Mouse (Mus musculus) megakaryocyte, embryonic 14.5 days (primary cell): ENCODE results near the gene Mrpl14. TPM values are rescaled to one million over a fixed set of nuclear protein-coding genes. Genes with fewer than 3 reads are reported as not detected.

Source experiments
- H3K27me3 ChIP-seq: replicated peaks from 2 replicates; pipeline ENCODE3; 2012; ENCODE audit warnings: inconsistent platforms
- H3K36me3 ChIP-seq: replicated peaks from 2 replicates; pipeline ENCODE3; 2012; ENCODE audit warnings: low read length, inconsistent platforms, mixed read lengths
- H3K4me1 ChIP-seq: 2 replicates; pipeline ENCODE4 v1.6.1; 2012; ENCODE audit warnings: inconsistent platforms
- H3K4me3 ChIP-seq: replicated peaks from 2 replicates; pipeline ENCODE3; 2012; ENCODE audit warnings: moderate library complexity, mild to moderate bottlenecking, inconsistent platforms
- H3K9me3 ChIP-seq: 2 replicates; pipeline ENCODE4 v1.6.1; 2012; ENCODE audit warnings: inconsistent platforms
- FLI1 ChIP-seq: IDR thresholded peaks from 2 replicates; pipeline ENCODE4 v1.6.1; 2012; ENCODE audit warnings: low read length, inconsistent platforms, mixed read lengths
- GATA1 ChIP-seq: IDR thresholded peaks from 3 replicates; pipeline ENCODE4 v1.6.1; 2012; ENCODE audit warnings: mixed read lengths, low read length, inconsistent platforms, borderline replicate concordance
- polyA plus RNA-seq: library from polyadenylated mRNA; stranded (reverse); fragments of >175 nt; gene quantifications from 2 replicates; pipeline ENCODE4 v1.2.3, GENCODE M21; 2012; ENCODE audit warnings: low replicate concordance; ENCODE audit not compliant: insufficient read depth

Gene Mrpl14
- 106 and 372 TPM in 2 replicates for polyA plus RNA-seq

DNA sequence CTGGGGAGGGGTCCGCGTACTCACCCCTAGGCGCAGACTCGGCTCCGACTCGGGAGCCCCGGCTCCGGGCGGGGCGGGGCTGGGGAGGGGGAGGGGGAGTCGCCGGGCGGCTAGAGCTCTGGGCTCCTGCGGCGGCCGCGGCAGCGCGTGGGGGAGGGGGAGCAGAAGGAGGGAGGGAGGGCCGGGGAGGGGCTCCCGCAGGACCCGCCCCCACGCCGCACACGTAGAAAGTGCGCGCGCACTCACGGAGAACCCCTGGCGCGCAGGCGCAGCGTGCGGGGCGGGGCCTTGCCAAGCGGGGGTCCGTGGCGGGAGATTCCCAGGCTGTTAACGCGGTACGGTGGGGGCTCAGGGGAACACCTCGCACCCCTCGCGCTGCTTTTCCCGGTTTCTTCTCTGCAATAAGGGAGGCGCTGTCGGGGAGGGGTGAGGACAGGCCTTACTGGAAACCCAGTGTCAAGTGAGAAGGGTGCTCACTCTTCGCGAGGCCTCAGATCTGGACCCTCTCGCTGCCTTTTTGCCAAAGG, at the start of gene Mrpl14:
Gene Mrpl14 (plus strand): TSS at position 230 of the 527 bp plus-strand sequence.
- TF ChIP-seq FLI1 (no peak), GATA1 (no peak)
- Histone ChIP-seq H3K4me1 (peaks cover 49% of the 10 kb centered on the region), H3K9me3 (no peaks in the 10 kb centered on the region), H3K27me3 (no peaks in the 10 kb centered on the region), H3K36me3 (peaks cover 14% of the 10 kb centered on the region), H3K4me3 (peak within 1 kb of the TSS; percentile 97)

DNA sequence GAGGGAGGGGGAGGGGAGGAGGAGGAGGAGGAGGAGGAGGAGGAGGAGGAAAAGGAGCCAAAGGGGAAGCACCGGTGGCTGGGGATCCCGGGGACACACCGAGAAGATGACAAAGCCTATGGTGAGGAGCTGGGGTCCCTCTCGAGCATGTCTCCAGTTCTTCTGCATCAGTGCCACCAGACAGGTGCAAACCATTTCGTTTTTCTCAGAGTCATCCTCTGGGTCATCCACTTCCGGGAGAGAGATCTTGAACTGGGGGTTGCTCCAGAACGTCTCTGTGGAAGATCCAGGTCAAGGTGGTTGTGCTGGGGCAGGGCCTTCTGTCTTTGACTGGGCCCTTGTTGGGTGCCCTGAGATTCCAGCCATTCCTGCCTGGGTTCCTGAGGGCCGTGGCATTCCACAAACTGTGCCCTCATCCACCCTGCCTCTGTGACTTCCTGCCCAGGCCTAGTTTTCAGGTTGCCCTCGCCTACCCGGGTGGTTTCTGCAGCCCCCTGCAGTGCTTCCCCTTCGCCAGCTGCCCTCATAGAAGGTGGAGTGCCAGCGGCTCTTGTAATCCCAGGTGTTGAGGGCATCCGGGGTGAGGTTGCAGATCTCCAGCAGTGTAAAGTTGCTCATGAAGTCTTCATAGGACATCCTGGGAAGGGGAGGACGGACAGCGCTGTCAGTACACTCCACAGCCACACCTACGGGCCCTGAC, 47.4 kb upstream of the Mrpl14 start:
- TF ChIP-seq FLI1 (no peak), GATA1 (no peak)
- Histone ChIP-seq H3K36me3 (no peaks in the 10 kb centered on the region), H3K27me3 (peaks cover 42% of the 10 kb centered on the region), H3K9me3 (peaks cover 3% of the 10 kb centered on the region), H3K4me1 (peaks cover 44% of the 10 kb centered on the region), H3K4me3 (no peak overlapping the region)

DNA sequence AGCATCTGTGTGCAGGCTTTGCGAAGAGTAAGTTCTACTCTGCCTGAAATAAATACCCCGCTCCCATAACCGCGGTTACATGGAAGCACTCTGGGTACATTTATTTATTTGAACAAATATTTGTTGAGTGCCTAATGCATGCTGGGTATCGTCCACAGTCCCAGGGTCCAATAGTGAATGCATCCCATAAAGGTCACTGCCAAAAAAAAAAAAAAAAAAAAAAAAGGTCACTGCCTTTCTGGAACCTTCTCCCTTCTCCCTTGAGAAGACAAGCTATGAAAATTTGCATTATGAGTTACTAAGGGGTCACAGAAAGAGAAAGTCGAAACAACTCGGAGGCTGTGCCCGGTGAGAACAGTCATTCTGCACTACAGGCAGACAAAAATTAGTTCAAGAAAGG, 44.1 kb upstream of the Mrpl14 start:
- H3K4me1 ChIP-seq: peaks cover 31% of the 10 kb centered on the region
- peaks cover 38% of the 10 kb centered on the region for H3K27me3 ChIP-seq
- no peak overlapping the region for H3K4me3 ChIP-seq
- H3K9me3 ChIP-seq: peaks cover 9% of the 10 kb centered on the region
- H3K36me3 ChIP-seq: no peaks in the 10 kb centered on the region
- TF ChIP-seq GATA1: no peak
- TF ChIP-seq FLI1: no peak

DNA sequence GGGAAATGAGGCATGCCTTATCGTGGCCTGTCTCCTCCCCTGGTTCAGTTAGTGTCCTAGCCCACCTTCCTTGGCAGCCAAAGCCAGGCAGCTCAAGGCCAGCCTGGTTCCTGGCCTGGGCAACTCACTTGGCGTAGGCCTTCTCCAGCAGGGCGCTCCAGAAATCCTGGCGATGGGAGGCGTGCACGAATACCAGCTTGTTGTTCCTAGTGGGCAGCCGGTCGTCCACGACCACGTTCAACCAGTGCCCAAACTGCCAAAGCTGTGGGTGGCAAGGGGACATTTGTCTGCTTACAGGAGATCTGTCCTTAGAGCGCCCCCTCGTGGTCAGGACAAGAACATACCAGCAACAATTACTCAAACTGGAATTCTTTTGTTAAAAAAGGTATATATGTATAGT, 43.4 kb upstream of the Mrpl14 start:
- peaks cover 38% of the 10 kb centered on the region for H3K27me3 ChIP-seq
- peak overlapping the region; percentile 28 for H3K4me3 ChIP-seq
- no peak for TF ChIP-seq FLI1
- TF ChIP-seq GATA1: no peak
- peaks cover 9% of the 10 kb centered on the region for H3K9me3 ChIP-seq
- peaks cover 24% of the 10 kb centered on the region for H3K4me1 ChIP-seq
- no peaks in the 10 kb centered on the region for H3K36me3 ChIP-seq

DNA sequence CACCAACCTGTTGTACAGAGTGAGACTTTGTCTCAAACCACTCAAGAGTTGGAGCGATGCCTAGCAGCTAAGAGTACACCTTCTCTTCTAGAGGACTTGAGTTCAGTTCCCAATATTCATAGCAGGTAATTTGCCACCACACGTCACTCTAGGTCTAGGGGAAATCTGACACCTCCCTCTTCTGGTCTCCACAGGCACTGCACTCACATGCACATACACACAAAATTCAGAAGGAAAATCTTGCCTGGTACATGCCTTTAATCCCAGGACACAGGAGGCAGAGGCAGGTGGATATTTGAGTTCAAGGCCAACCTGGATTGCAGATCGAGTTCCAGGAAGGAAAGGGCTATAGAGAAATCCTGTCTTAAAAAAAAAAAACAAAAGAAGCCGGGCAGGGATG, 41.9 kb upstream of the Mrpl14 start:
- Histone ChIP-seq H3K4me1 (peaks cover 11% of the 10 kb centered on the region), H3K27me3 (peaks cover 31% of the 10 kb centered on the region), H3K36me3 (no peaks in the 10 kb centered on the region), H3K4me3 (no peak overlapping the region), H3K9me3 (peaks cover 7% of the 10 kb centered on the region)
- TF ChIP-seq FLI1 (no peak), GATA1 (no peak)

DNA sequence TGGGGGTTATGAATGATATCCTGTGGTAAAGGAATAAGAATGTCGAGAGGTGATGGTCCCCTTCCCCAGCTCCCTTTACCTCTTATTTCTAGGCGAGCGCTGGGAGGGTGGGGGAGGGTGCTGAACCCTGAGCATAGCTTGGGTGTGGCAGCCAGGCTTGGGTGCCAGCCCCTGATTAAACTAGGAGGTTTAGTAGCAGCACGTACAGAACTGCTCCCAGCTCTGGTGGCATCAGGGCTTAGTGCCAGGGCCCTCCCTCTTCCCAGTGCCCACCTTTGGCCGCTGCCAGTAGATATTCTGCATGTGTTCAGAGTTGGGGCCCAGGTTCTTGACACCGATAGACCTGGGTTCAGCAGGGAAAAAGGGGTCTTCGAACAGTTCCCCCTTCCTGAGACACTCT, 32.9 kb upstream of the Mrpl14 start:
- H3K4me1 ChIP-seq: no peaks in the 10 kb centered on the region
- TF ChIP-seq FLI1: no peak
- TF ChIP-seq GATA1: no peak
- H3K27me3 ChIP-seq: peaks cover 56% of the 10 kb centered on the region
- no peak overlapping the region for H3K4me3 ChIP-seq
- H3K9me3 ChIP-seq: no peaks in the 10 kb centered on the region
- H3K36me3 ChIP-seq: no peaks in the 10 kb centered on the region

DNA sequence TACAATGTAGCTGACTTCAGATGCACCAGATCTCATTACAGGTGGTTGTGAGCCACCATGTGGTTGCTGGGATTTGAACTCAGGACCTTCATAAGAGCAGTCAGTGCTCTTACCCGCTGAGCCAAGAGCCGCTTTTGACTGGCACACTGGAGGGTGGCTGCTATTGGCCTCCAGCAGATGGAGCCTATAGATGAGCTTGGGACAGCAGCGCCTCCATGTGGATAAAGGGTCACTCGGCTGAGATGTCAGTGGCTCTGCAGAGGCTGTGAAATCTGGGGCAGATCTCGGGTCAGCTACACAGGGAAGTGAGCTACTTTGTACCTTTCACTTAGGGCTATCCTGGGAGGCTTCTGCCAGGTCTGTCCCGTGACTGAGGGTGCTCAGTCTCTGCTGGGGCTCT, 30.3 kb upstream of the Mrpl14 start:
- Histone ChIP-seq H3K36me3 (peaks cover 8% of the 10 kb centered on the region), H3K27me3 (peaks cover 48% of the 10 kb centered on the region), H3K4me3 (no peak overlapping the region), H3K4me1 (no peaks in the 10 kb centered on the region), H3K9me3 (no peaks in the 10 kb centered on the region)
- TF ChIP-seq GATA1 (no peak), FLI1 (no peak)

DNA sequence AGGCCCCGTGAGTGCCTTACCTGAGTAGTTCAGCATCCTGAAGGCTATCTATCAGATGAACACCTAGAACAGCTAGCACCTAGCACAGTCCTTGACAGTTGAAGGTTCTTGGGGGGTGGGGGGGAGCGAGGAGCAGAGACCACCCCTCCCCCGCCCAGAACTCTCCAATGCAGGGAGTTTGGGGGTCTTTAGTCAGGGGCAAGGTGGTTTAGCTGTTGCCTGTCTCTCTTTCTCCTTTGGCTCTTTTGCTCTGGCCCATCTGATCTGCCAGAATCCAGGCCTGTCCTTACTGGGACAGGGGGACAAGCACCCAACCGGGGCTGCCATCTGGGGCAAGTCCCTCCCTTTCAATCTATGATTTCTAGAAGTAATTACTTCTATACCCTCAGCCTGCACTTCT, 26.9 kb upstream of the Mrpl14 start, which contains the start of gene Capn11:
Gene Capn11 (minus strand): TSS at position 101 of the 400 bp plus-strand sequence.
- peaks cover 5% of the 10 kb centered on the region for H3K4me1 ChIP-seq
- TF ChIP-seq FLI1 (no peak), GATA1 (no peak)
- peaks cover 41% of the 10 kb centered on the region for H3K36me3 ChIP-seq
- no peaks in the 10 kb centered on the region for H3K9me3 ChIP-seq
- H3K27me3 ChIP-seq: peaks cover 21% of the 10 kb centered on the region
- H3K4me3 ChIP-seq: no peak within 1 kb of the TSS

DNA sequence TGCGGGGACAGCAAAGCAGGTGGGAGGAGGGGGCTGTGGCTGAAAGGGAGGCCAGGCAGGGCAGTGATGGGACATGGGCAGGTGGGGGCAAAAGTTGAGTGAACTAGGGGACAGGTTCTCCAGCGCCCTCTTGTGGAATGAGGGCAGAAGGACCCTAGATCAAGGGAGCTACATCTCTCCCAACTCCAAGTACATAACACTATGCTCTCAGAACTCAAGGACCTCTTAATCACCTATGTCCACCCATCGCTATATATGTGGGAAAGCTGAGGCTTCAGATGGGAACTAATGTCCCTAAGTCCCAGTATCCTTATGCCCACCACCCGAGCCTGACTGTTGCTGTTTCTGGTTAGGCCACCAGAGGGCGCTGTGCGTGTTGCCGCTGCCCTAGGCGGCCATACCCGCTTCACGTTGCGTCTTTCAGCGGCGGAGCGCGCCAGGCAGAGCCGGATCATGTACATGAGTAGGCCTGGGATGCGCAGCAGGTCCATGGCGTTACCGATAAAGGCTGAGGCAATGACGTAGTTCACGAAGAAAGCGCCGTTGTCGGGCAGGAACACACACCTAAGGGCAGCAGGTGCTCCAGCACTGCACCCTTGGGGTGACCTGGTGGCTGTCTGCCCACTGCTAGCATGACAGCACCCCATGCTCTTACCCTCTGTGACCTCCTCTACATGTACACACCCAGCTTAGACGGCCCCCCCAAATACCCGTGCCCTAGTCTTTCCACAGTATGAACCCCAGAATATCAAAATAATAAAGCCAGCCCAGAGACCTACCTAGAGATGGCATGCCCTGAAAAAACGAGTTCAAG, 22.8 kb upstream of the Mrpl14 start:
- H3K9me3 ChIP-seq: no peaks in the 10 kb centered on the region
- H3K27me3 ChIP-seq: no peaks in the 10 kb centered on the region
- H3K36me3 ChIP-seq: peaks cover 82% of the 10 kb centered on the region
- TF ChIP-seq FLI1: no peak
- no peak for TF ChIP-seq GATA1
- peak overlapping the region; percentile 73 for H3K4me3 ChIP-seq
- H3K4me1 ChIP-seq: peaks cover 5% of the 10 kb centered on the region

DNA sequence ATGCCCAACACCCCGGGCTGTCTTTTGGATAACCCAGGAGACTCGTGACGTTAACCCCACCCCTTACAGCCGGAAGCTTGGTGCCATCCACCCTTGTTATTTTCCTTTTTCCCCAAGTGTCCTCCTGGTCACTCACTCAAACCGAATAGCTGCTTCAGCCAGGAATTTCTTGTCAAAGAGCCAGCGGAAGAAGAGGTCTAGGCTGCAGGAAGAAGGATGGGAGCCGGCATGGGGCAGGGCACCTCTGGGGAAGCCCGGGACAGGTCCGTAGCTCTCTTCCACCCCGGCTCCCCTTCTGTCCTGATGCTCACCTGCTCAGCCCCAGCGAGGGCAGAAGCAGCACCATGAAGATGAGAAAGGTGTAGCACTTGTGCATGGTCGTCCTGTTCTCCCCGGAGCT, 21.5 kb upstream of the Mrpl14 start:
- Histone ChIP-seq H3K4me3 (no peak overlapping the region), H3K4me1 (peaks cover 5% of the 10 kb centered on the region), H3K36me3 (peaks cover 93% of the 10 kb centered on the region), H3K27me3 (no peaks in the 10 kb centered on the region), H3K9me3 (no peaks in the 10 kb centered on the region)
- no peak for TF ChIP-seq GATA1
- TF ChIP-seq FLI1: no peak
